Mouse (Mus musculus): ENCODE data around the gene Atp5d. TPM values are rescaled to one million over a fixed set of nuclear protein-coding genes. Genes with fewer than 3 reads are reported as not detected.

Gene Atp5d
- polyA plus RNA-seq (2014; fragmentation: Illumina TruSeq; extraction: RNeasy Lipid Tissue Mini Kit (QIAGEN cat#74804); ENCODE audit: insufficient read depth, low read depth, low replicate concordance): 267 TPM

GRCm38 (mm10) chr10:80138553-80139438 lies at the start of gene Atp5d:
Gene Atp5d (plus strand): TSS chr10:80138632.

GRCm38 (mm10) chr10:80105460-80105859 lies 33.0 kb upstream of the Atp5d start, which contains the start of gene Sbno2:
Gene Sbno2 (minus strand): TSS chr10:80105571.

GRCm38 (mm10) chr10:80115290-80115943 lies 23.0 kb upstream of the Atp5d start, which contains the start of gene Stk11:
Gene Stk11 (plus strand): TSS chr10:80115803.

GRCm38 (mm10) chr10:80140666-80141035 lies 2.2 kb downstream of the Atp5d start, which contains the start of gene Cbarp:
Gene Cbarp (minus strand): TSS chr10:80140835.

GRCm38 (mm10) chr10:80147719-80148601 lies 9.5 kb downstream of the Atp5d start, which contains the start of gene Midn:
Gene Midn (plus strand): TSS chr10:80148272.

GRCm38 (mm10) chr10:80165392-80166128 lies 27.1 kb downstream of the Atp5d start, which contains the start of gene Cirbp:
Gene Cirbp (plus strand): TSS chr10:80165985.

GRCm38 (mm10) chr10:80172527-80173292 lies 34.3 kb downstream of the Atp5d start, which contains the start of gene 1600002K03Rik:
Gene 1600002K03Rik (plus strand): TSS chr10:80172944.

GRCm38 (mm10) chr10:80179068-80180051 lies 40.9 kb downstream of the Atp5d start, which contains the start of gene Efna2:
Gene Efna2 (plus strand): TSS chr10:80179482.

Other genes starting within 250 kb of the Atp5d start
- gene Cfd, start 247.8 kb upstream of the Atp5d start, polyA plus RNA-seq (2014; fragmentation: Illumina TruSeq; extraction: RNeasy Lipid Tissue Mini Kit (QIAGEN cat#74804); ENCODE audit: insufficient read depth, low read depth, low replicate concordance): 873 TPM
- 12.4 TPM for gene Med16, start 229.7 kb upstream of the Atp5d start, polyA plus RNA-seq (2014; fragmentation: Illumina TruSeq; extraction: RNeasy Lipid Tissue Mini Kit (QIAGEN cat#74804); ENCODE audit: insufficient read depth, low read depth, low replicate concordance)
- not detected for gene Gm26602, start 227.8 kb upstream of the Atp5d start, polyA plus RNA-seq (2014; fragmentation: Illumina TruSeq; extraction: RNeasy Lipid Tissue Mini Kit (QIAGEN cat#74804); ENCODE audit: insufficient read depth, low read depth, low replicate concordance)
- 3.0 TPM for gene Kiss1r, start 221.7 kb upstream of the Atp5d start, polyA plus RNA-seq (2014; fragmentation: Illumina TruSeq; extraction: RNeasy Lipid Tissue Mini Kit (QIAGEN cat#74804); ENCODE audit: insufficient read depth, low read depth, low replicate concordance)
- gene R3hdm4, start 217.4 kb upstream of the Atp5d start, polyA plus RNA-seq (2014; fragmentation: Illumina TruSeq; extraction: RNeasy Lipid Tissue Mini Kit (QIAGEN cat#74804); ENCODE audit: insufficient read depth, low read depth, low replicate concordance): 59.6 TPM
- 2.2 TPM for gene Arid3a, start 211.6 kb upstream of the Atp5d start, polyA plus RNA-seq (2014; fragmentation: Illumina TruSeq; extraction: RNeasy Lipid Tissue Mini Kit (QIAGEN cat#74804); ENCODE audit: insufficient read depth, low read depth, low replicate concordance)
- 25.0 TPM for gene Wdr18, start 178.5 kb upstream of the Atp5d start, polyA plus RNA-seq (2014; fragmentation: Illumina TruSeq; extraction: RNeasy Lipid Tissue Mini Kit (QIAGEN cat#74804); ENCODE audit: insufficient read depth, low read depth, low replicate concordance)
- gene Grin3b, start 167.9 kb upstream of the Atp5d start, polyA plus RNA-seq (2014; fragmentation: Illumina TruSeq; extraction: RNeasy Lipid Tissue Mini Kit (QIAGEN cat#74804); ENCODE audit: insufficient read depth, low read depth, low replicate concordance): not detected
- gene Tmem259, start 154.3 kb upstream of the Atp5d start, polyA plus RNA-seq (2014; fragmentation: Illumina TruSeq; extraction: RNeasy Lipid Tissue Mini Kit (QIAGEN cat#74804); ENCODE audit: insufficient read depth, low read depth, low replicate concordance): 67.1 TPM
- 208 TPM for gene Cnn2, start 150.0 kb upstream of the Atp5d start, polyA plus RNA-seq (2014; fragmentation: Illumina TruSeq; extraction: RNeasy Lipid Tissue Mini Kit (QIAGEN cat#74804); ENCODE audit: insufficient read depth, low read depth, low replicate concordance)
- 7.0 TPM for gene Abca7, start 142.1 kb upstream of the Atp5d start, polyA plus RNA-seq (2014; fragmentation: Illumina TruSeq; extraction: RNeasy Lipid Tissue Mini Kit (QIAGEN cat#74804); ENCODE audit: insufficient read depth, low read depth, low replicate concordance)
- 36.5 TPM for gene Arhgap45, start 122.0 kb upstream of the Atp5d start, polyA plus RNA-seq (2014; fragmentation: Illumina TruSeq; extraction: RNeasy Lipid Tissue Mini Kit (QIAGEN cat#74804); ENCODE audit: insufficient read depth, low read depth, low replicate concordance)
- 120 TPM for gene Polr2e, start 98.8 kb upstream of the Atp5d start, polyA plus RNA-seq (2014; fragmentation: Illumina TruSeq; extraction: RNeasy Lipid Tissue Mini Kit (QIAGEN cat#74804); ENCODE audit: insufficient read depth, low read depth, low replicate concordance)
- 1,013 TPM for gene Gpx4, start 91.5 kb upstream of the Atp5d start, polyA plus RNA-seq (2014; fragmentation: Illumina TruSeq; extraction: RNeasy Lipid Tissue Mini Kit (QIAGEN cat#74804); ENCODE audit: insufficient read depth, low read depth, low replicate concordance)
- gene Sbno2, start 33.1 kb upstream of the Atp5d start, polyA plus RNA-seq (2014; fragmentation: Illumina TruSeq; extraction: RNeasy Lipid Tissue Mini Kit (QIAGEN cat#74804); ENCODE audit: insufficient read depth, low read depth, low replicate concordance): 13.9 TPM
- 98.1 TPM for gene Stk11, start 22.8 kb upstream of the Atp5d start, polyA plus RNA-seq (2014; fragmentation: Illumina TruSeq; extraction: RNeasy Lipid Tissue Mini Kit (QIAGEN cat#74804); ENCODE audit: insufficient read depth, low read depth, low replicate concordance)
- gene Cbarp, start 2.2 kb downstream of the Atp5d start, polyA plus RNA-seq (2014; fragmentation: Illumina TruSeq; extraction: RNeasy Lipid Tissue Mini Kit (QIAGEN cat#74804); ENCODE audit: insufficient read depth, low read depth, low replicate concordance): 6.8 TPM
- gene Midn, start 9.6 kb downstream of the Atp5d start, polyA plus RNA-seq (2014; fragmentation: Illumina TruSeq; extraction: RNeasy Lipid Tissue Mini Kit (QIAGEN cat#74804); ENCODE audit: insufficient read depth, low read depth, low replicate concordance): 24.9 TPM
- 84.5 TPM for gene Cirbp, start 27.4 kb downstream of the Atp5d start, polyA plus RNA-seq (2014; fragmentation: Illumina TruSeq; extraction: RNeasy Lipid Tissue Mini Kit (QIAGEN cat#74804); ENCODE audit: insufficient read depth, low read depth, low replicate concordance)
- 27.6 TPM for gene 1600002K03Rik, start 34.3 kb downstream of the Atp5d start, polyA plus RNA-seq (2014; fragmentation: Illumina TruSeq; extraction: RNeasy Lipid Tissue Mini Kit (QIAGEN cat#74804); ENCODE audit: insufficient read depth, low read depth, low replicate concordance)
- 1.1 TPM for gene Efna2, start 40.9 kb downstream of the Atp5d start, polyA plus RNA-seq (2014; fragmentation: Illumina TruSeq; extraction: RNeasy Lipid Tissue Mini Kit (QIAGEN cat#74804); ENCODE audit: insufficient read depth, low read depth, low replicate concordance)
- 23.2 TPM for gene Mum1, start 87.8 kb downstream of the Atp5d start, polyA plus RNA-seq (2014; fragmentation: Illumina TruSeq; extraction: RNeasy Lipid Tissue Mini Kit (QIAGEN cat#74804); ENCODE audit: insufficient read depth, low read depth, low replicate concordance)
- gene Ndufs7, start 110.5 kb downstream of the Atp5d start, polyA plus RNA-seq (2014; fragmentation: Illumina TruSeq; extraction: RNeasy Lipid Tissue Mini Kit (QIAGEN cat#74804); ENCODE audit: insufficient read depth, low read depth, low replicate concordance): 159 TPM
- gene Gamt, start 122.4 kb downstream of the Atp5d start, polyA plus RNA-seq (2014; fragmentation: Illumina TruSeq; extraction: RNeasy Lipid Tissue Mini Kit (QIAGEN cat#74804); ENCODE audit: insufficient read depth, low read depth, low replicate concordance): 15.2 TPM
- 33.6 TPM for gene Dazap1, start 122.9 kb downstream of the Atp5d start, polyA plus RNA-seq (2014; fragmentation: Illumina TruSeq; extraction: RNeasy Lipid Tissue Mini Kit (QIAGEN cat#74804); ENCODE audit: insufficient read depth, low read depth, low replicate concordance)
- 3,529 TPM for gene Rps15, start 153.8 kb downstream of the Atp5d start, polyA plus RNA-seq (2014; fragmentation: Illumina TruSeq; extraction: RNeasy Lipid Tissue Mini Kit (QIAGEN cat#74804); ENCODE audit: insufficient read depth, low read depth, low replicate concordance)
- 0.46 TPM for gene Apc2, start 157.3 kb downstream of the Atp5d start, polyA plus RNA-seq (2014; fragmentation: Illumina TruSeq; extraction: RNeasy Lipid Tissue Mini Kit (QIAGEN cat#74804); ENCODE audit: insufficient read depth, low read depth, low replicate concordance)
- gene 2310011J03Rik, start 181.9 kb downstream of the Atp5d start, polyA plus RNA-seq (2014; fragmentation: Illumina TruSeq; extraction: RNeasy Lipid Tissue Mini Kit (QIAGEN cat#74804); ENCODE audit: insufficient read depth, low read depth, low replicate concordance): 50.0 TPM
- gene Pcsk4, start 190.9 kb downstream of the Atp5d start, polyA plus RNA-seq (2014; fragmentation: Illumina TruSeq; extraction: RNeasy Lipid Tissue Mini Kit (QIAGEN cat#74804); ENCODE audit: insufficient read depth, low read depth, low replicate concordance): 2.0 TPM
- gene Reep6, start 191.3 kb downstream of the Atp5d start, polyA plus RNA-seq (2014; fragmentation: Illumina TruSeq; extraction: RNeasy Lipid Tissue Mini Kit (QIAGEN cat#74804); ENCODE audit: insufficient read depth, low read depth, low replicate concordance): 12.2 TPM
- 21.3 TPM for gene Adamtsl5, start 209.8 kb downstream of the Atp5d start, polyA plus RNA-seq (2014; fragmentation: Illumina TruSeq; extraction: RNeasy Lipid Tissue Mini Kit (QIAGEN cat#74804); ENCODE audit: insufficient read depth, low read depth, low replicate concordance)
- gene Plk5, start 217.8 kb downstream of the Atp5d start, polyA plus RNA-seq (2014; fragmentation: Illumina TruSeq; extraction: RNeasy Lipid Tissue Mini Kit (QIAGEN cat#74804); ENCODE audit: insufficient read depth, low read depth, low replicate concordance): 1.6 TPM
- gene Mex3d, start 249.0 kb downstream of the Atp5d start, polyA plus RNA-seq (2014; fragmentation: Illumina TruSeq; extraction: RNeasy Lipid Tissue Mini Kit (QIAGEN cat#74804); ENCODE audit: insufficient read depth, low read depth, low replicate concordance): 6.8 TPM

Data from lung, adult 10 weeks (tissue).